Mouse (Mus musculus) brain, embryonic 14.5 days (tissue): Measurements from ENCODE around the gene Pcca.

Source experiments
- CTCF ChIP-seq: fragments of 200-500 bp; IDR thresholded peaks from 2 replicates; pipeline ENCODE4 v1.5.1; 2012; ENCODE audit warnings: inconsistent platforms, mild to moderate bottlenecking, moderate library complexity, borderline replicate concordance; ENCODE audit not compliant: insufficient read depth, insufficient read length; ENCODE audit errors: extremely low read depth
- POLR2A ChIP-seq: fragments of 200-500 bp; IDR thresholded peaks from 2 replicates; pipeline ENCODE4 v1.6.1; 2012; ENCODE audit warnings: mild to moderate bottlenecking, inconsistent platforms, borderline replicate concordance; ENCODE audit not compliant: poor library complexity, insufficient read depth, insufficient read length, severe bottlenecking; ENCODE audit errors: extremely low read depth

- no peak for TF ChIP-seq CTCF
- no peak for TF ChIP-seq POLR2A
Measured at GRCm38 (mm10) chr14:122887278-122887677, 353.2 kb downstream of the Pcca start.
